Mouse (Mus musculus): ENCODE data around the gene Wrb.

Wrb gene

GRCm38 (mm10) chr16:96158511-96159080 lies 13.4 kb downstream of the Wrb start:
- no peak for DNase-seq (ENCODE audit: low spot score)

- peak; percentile 54 for DNase-seq (ENCODE audit: low spot score)
Measured at GRCm38 (mm10) chr16:96159091-96159731, 14.0 kb downstream of the Wrb start.

- no peak for DNase-seq (ENCODE audit: low spot score)
Measured at GRCm38 (mm10) chr16:96159794-96160346, 14.7 kb downstream of the Wrb start.

DNA sequence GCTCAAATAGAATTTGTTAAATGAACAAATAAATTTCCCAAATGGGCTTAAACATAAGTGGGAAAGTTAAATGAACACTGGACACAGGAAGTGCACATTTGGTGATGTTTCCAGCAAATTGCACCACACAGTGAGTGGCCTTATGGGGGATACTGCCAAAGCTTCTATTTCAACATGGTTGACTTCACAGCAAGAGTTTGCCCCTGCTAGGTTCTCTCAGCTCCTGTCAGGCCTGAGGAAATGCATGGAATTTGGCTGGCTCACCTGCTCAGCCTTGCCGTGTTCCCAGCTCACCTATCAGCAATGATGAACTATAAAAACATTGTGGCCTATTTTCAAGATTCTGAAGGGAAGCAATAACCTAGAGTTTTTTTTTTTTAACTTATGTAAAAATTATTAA lies 15.7 kb downstream of the Wrb start:
- DNase-seq (ENCODE audit: low spot score): no peak

DNA sequence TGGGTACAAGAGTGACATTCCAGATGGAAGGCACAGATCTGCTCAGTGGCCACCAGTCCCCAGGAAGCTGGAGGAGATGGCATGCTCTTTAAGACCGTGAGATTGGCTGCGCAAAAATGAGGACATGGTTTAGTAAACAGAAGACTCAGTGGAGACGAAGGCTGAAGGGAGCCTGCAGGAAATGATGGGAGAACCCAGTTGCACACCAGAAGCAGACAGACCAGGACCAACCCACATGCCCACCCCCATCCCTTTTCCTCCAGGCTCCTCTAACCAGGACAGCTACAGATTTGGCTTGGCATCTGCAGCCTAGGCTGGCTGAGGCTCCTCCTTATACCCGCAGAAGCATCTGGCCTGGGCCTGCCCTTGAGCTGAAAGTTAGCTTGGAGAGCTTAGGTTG lies 16.1 kb downstream of the Wrb start:
- DNase-seq (ENCODE audit: low spot score): no peak

DNA sequence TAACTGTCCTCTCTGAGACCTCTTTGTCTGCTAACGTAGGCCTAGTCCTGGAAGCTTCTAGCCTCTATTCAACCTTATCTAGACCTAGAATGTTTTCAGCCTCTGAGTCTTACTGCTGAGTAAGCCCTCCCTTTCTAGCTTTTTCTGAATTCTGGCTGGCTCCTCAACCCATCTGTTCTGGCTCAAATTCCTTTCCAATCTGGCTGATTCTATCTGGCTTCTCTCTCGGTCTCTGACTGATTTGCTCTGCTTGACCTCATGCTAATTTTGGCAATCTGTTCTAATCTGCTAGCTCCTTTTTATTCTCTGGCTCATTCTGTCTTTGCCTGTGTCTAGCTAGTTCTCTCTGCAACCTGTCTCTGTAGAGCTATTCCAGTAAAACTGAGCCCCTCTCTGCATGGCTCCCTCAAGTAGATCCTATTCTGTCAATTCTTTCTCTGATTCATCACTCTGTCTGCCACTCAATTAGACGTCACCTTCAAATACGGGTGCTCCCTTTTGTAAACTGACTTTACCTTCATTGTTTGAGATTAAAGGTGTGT lies 20.6 kb downstream of the Wrb start:
- DNase-seq (ENCODE audit: low spot score): no peak

DNA sequence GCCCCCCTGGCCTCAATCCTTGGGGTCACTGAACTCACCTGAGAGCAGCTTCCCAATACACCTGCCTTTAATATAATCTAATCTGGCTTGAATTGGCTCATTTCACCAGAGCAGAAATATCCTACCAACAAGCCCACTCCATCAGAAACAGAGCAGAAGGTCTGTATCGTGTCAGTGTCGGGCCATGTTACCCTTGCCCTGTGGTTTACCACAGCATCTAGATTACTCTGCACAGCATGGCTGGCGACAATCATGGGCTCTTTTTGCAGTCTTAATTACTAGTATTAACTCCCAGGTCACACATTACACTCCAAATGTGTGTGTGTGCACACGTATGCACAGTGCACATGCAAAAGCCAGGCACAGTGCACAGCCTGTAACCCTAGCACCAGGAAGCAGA lies 23.6 kb downstream of the Wrb start:
- no peak for DNase-seq (ENCODE audit: low spot score)

DNA sequence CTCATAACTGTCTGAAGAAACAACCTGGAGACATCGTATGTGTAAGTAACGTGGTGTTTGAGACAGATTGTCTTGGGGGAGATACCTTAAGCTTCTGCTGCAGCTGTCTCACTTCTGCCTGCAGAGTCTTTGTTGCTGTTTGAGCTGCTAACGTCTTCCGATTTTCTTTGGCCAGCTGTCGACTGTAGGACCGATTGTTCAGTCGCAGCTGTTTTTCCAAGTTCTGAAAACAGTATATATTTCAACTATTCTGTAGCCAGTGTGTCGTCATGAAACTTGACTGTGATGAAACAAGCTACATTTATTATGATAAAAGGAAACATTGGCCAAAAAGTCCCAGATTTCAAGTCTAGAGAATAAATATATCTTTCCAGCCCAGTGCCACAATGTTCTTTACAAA lies 28.4 kb downstream of the Wrb start:
- DNase-seq (ENCODE audit: low spot score): no peak

GRCm38 (mm10) chr16:96175399-96175798 lies 30.2 kb downstream of the Wrb start:
- no peak for DNase-seq (ENCODE audit: low spot score)

GRCm38 (mm10) chr16:96179156-96179555 lies 33.9 kb downstream of the Wrb start:
- DNase-seq (ENCODE audit: low spot score): no peak

DNA sequence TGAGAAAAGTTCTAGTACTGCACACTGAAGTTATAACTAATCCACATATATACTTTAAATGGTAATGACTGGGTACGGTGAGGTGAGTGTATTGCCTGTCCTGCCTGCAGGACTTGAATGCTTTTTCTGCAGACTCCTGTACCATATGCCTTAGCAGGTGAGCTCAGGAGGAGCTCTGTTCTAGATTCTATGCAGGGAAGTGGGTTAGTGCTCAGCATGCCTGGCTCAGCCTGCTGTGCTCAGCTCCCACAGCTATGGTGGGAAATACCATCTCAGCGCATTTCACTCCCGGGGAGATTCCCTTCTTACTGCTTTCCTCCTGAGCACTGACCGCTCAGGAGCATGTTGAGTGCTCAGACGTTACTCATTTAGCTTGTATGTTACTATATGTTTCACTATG lies 42.4 kb downstream of the Wrb start:
- DNase-seq (ENCODE audit: low spot score): no peak

DNA sequence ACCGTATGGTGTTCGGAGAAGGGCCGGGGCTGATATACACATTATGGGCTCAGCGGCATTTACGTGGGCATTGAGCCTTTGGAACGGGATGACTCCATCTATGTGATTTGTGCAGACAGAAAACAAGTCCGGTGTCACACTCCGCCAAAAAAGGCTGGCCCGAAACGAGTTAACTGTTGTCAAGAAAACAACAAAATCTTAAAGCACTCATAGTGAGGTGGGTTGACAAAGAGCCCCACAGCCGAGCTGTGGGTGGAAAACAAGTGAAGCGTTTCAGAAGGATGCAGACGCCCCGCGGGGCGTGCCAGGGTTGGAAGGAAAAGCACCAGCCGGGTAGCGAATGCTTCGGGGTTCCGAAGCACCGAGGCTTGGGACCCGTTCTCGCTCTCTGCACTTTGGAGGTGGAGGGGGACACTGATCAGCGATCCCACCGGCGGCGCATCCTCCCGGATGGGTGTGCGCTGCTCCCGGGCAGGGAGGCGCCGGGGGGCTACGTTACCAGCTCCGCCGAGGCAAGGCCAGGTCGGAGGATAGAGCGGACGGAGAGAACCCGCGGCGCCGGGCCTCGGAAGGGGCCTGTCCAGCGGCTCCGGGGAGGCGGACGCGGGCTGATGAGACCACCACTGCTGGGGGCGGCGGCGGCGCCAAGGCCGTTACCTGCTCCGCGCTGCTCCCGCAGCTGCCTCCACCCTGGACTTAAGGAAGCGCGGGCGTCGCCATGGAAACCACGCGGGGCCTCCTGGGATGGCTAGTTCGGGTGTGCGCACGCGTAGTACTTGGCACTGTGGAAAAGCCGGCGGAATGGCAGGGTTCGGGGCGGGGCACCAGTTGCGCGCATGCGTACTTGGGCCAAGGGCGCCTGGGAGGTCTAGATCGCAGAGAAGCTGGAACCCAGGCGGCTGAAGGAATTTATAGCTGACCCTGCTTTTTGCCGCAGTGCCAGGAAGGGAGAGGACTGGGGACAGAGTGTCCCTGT lies 46.6 kb downstream of the Wrb start, which contains the start of gene Lca5l:
Gene Lca5l, minus strand, starts transcription at position 741 of the 976 bp plus-strand sequence.
- peak; percentile 100 for DNase-seq (ENCODE audit: low spot score)

DNA sequence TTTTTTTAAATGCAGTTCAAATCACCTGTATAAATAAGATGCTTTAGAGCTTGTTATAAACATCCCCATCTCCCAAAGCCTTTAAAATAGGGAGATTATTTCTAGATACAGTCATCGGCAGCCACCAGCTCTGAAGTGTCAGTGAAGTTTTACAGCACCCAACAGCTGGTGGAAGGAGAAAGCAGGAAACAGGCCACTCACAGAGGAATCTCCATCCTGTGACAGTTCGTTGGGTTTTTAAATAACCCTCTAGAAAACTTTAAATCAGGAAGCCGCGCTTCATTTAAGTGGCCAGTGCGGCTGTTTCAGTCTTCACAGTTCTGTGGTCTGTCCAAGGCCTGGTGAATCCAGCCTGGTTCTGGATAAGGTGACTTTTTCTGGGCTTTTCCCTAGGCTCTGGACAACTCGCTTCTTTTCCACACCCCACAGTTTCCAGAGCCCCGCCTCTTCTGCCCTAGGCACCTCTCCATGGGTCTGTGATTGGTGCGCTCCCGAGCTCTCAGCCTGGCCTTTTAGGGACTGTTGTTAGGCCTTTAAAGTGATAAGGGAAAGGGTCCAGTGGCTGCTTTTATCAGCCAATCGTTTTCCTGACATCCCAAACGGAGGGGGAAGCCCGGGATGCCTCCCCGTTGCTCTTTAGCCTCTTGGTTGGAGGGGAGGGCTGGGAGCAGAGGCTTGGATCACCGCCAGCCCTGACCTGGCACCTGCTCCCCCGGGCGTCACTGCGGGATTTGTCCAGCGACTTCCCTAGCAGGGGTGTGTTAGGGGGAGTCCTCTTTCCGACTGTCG lies 54.9 kb downstream of the Wrb start, which contains the start of gene Sh3bgr:
Gene Sh3bgr, plus strand, starts transcription at position 538 of the 789 bp plus-strand sequence.
- DNase-seq (ENCODE audit: low spot score): peak; percentile 68

GRCm38 (mm10) chr16:96200702-96201028 lies 55.5 kb downstream of the Wrb start:
- no peak for DNase-seq (ENCODE audit: low spot score)

GRCm38 (mm10) chr16:96201485-96202232 lies 56.5 kb downstream of the Wrb start:
- DNase-seq (ENCODE audit: low spot score): no peak
